Mouse (Mus musculus): Measurements from ENCODE around the gene Zmiz1. TPM values are rescaled to one million over a fixed set of nuclear protein-coding genes. Genes with fewer than 3 reads are reported as not detected.

Zmiz1 gene
- polyA plus RNA-seq, 1 experiment from 2014 or later, result 77.3 TPM

DNA sequence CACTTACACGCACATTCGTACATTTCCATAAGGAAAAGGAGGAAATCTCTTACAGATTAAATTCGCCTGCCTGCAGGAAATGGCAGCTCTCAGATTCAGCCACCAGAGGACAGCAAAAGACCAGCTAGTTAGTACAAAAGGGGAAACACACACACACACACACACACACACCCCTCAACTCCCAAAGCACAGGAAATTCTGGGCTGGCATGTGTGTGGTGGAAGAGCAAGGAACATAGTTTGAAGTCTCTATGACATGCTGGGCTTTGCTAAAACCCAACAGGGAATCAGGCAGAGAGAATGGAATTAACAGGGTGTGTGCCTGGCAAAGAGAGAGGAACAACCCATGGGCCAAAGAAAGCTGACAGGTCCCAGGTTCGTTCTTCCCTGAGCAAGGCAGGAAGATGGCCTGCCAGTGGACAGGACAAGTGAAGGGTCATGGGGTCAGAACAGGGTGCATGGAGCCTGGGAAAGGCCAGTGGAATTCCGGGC, 248.8 kb downstream of the Zmiz1 start:
- ATAC-seq (replicated peaks), result 0 out of 2 replicates have a peak, but pooled peaks have one; percentile 25
- no peak overlapping the region for H3K4me2 ChIP-seq
- 61% methylated on average over 5 of the region's 5 CpGs for WGBS
- H3K36me3 ChIP-seq (replicated peaks), result no peaks in the 10 kb centered on the region
- H3K4me3 ChIP-seq, result no peak overlapping the region
- H3K27ac ChIP-seq, result no peak overlapping the region
- H3K4me1 ChIP-seq, result no peaks in the 10 kb centered on the region
- no peak overlapping the region for H3K9ac ChIP-seq
- no peaks in the 10 kb centered on the region for H3K27me3 ChIP-seq (replicated peaks)
- no peaks in the 10 kb centered on the region for H3K9me3 ChIP-seq

DNA sequence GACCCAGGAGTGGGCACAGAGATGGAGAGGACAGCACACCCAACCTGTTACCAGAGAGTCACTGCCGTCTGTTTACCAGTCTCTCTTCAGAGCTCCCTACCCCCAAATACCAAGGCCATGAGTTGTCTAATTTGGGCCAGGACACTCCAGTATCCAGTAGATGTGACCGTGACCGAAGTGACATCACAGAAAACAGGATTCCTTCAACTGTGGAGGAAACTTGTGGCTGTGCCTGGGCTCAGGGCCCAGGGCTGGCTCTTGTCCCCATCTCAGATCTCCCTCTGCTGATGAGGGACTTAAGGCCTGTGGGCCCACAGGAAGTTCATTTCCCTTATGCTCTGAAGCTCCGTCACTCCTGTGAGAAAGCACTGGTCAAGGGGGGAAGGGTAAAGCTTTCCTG, 249.5 kb downstream of the Zmiz1 start:
- Histone ChIP-seq H3K4me1 (no peaks in the 10 kb centered on the region), H3K4me3 (no peak overlapping the region), H3K4me2 (no peak overlapping the region), H3K27me3 (replicated peaks) (no peaks in the 10 kb centered on the region), H3K36me3 (replicated peaks) (no peaks in the 10 kb centered on the region), H3K9ac (no peak overlapping the region), H3K9me3 (no peaks in the 10 kb centered on the region), H3K27ac (no peak overlapping the region)
- no peak for ATAC-seq (replicated peaks)
- 74% methylated on average over 4 of the region's 4 CpGs for WGBS

DNA sequence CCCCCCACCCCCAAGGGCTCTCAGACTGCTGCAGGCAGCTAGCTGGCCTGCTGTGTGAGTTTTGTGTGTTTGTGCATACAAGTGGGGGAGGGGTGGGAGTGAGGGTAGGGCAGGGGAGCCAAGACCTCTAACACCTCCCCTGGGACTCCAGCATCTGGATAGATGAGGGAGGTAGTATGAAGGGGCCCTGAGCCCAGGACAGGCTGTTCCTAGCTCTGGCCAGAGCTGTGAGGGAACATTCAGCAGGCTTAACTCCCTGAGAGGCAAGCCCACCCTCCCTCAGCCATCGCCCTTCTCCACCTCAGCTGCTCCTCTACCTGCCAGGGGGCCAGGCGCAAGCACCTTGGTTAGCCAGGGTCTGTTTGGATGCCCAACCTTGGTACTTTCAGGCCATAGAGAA, 249.9 kb downstream of the Zmiz1 start:
- no peaks in the 10 kb centered on the region for H3K36me3 ChIP-seq (replicated peaks)
- H3K4me2 ChIP-seq, result no peak overlapping the region
- H3K4me1 ChIP-seq, result no peaks in the 10 kb centered on the region; the same call in 1 of the 2 replicates
- H3K4me3 ChIP-seq, result no peak overlapping the region
- no peak overlapping the region for H3K27ac ChIP-seq
- 94% methylated on average over 2 of the region's 2 CpGs for WGBS
- no peaks in the 10 kb centered on the region for H3K27me3 ChIP-seq (replicated peaks)
- H3K9me3 ChIP-seq, result no peaks in the 10 kb centered on the region
- no peak for ATAC-seq (replicated peaks)
- H3K9ac ChIP-seq, result no peak overlapping the region

DNA sequence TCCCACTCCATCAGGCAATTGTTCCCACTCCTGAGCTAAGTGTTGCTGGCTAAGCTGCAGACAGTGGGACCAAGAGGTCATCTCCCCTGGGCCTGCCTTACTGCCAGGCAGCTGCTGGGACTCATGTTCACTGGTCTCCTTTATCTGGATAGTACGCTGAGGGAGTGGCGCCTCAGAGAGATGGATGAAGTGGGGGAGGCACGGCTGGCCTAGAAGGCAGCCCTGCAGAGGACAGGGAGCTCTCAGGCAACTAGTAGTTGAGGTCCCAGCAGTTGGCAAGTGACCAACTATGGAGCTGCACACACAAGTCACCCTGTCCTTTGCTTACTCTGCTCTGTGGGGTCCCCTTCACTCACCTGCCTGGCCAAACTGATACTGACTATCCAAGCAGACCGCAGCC, 251.1 kb downstream of the Zmiz1 start:
- 79% methylated on average over 4 of the region's 4 CpGs for WGBS

DNA sequence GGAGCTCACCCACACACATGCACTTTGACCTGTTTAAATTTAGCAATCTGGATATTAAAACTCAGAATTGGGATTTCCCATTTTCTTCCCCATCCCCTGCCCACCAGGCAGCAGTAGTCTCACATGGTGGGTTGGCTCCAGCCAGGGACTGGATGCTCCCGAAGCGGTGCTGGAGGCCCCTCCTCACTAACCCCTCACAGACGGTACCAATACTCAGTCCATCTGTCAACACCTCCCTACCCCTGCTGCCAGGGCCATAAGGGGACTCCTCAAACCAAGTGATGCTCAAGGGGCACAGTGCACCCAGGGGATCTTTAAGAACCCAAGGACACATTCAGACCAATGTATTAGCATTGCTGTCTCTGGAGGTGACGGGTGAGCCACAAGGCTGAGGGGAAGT, 251.7 kb downstream of the Zmiz1 start:
- no peak for ATAC-seq (replicated peaks)
- Histone ChIP-seq H3K27me3 (replicated peaks) (no peaks in the 10 kb centered on the region), H3K9ac (no peak overlapping the region), H3K36me3 (replicated peaks) (no peaks in the 10 kb centered on the region), H3K27ac (no peak overlapping the region), H3K4me2 (no peak overlapping the region), H3K9me3 (no peaks in the 10 kb centered on the region), H3K4me1 (no peaks in the 10 kb centered on the region; the same call in 1 of the 2 replicates), H3K4me3 (no peak overlapping the region)
- WGBS, result 64% methylated on average over 4 of the region's 4 CpGs

More for the DNA sequence above, 251.1 kb downstream of the Zmiz1 start:
- Histone ChIP-seq H3K9ac (no peak overlapping the region), H3K27ac (no peak overlapping the region), H3K4me1 (no peaks in the 10 kb centered on the region; the same call in 1 of the 2 replicates), H3K9me3 (no peaks in the 10 kb centered on the region), H3K4me2 (no peak overlapping the region), H3K4me3 (no peak overlapping the region), H3K27me3 (replicated peaks) (no peaks in the 10 kb centered on the region), H3K36me3 (replicated peaks) (no peaks in the 10 kb centered on the region)
- no peak for ATAC-seq (replicated peaks)

DNA sequence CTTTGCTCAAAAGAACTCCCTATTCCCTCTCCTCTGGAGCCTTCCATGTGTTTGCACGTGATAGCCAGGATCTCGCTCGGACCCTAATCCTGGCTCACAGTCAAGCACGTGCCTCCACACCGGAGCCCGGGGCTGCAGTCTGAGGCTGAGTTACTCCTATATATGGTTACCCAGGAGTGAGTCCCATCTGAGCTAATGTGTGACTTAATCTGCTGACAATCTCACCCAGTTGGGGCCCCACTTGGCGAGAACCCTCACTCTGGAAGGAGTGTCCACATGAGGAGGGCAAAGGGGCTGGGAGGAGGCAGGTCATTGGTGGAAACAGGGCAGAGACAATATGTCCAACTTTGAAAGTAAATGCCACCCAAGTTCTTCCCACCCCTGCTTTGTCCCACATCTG, 252.2 kb downstream of the Zmiz1 start:
- Histone ChIP-seq H3K9me3 (no peaks in the 10 kb centered on the region), H3K4me2 (no peak overlapping the region), H3K27ac (no peak overlapping the region), H3K9ac (no peak overlapping the region), H3K4me1 (no peaks in the 10 kb centered on the region; the same call in 1 of the 2 replicates), H3K36me3 (replicated peaks) (no peaks in the 10 kb centered on the region), H3K27me3 (replicated peaks) (no peaks in the 10 kb centered on the region), H3K4me3 (no peak overlapping the region)
- ATAC-seq (replicated peaks), result no peak
- 47% methylated on average over 7 of the region's 7 CpGs for WGBS

DNA sequence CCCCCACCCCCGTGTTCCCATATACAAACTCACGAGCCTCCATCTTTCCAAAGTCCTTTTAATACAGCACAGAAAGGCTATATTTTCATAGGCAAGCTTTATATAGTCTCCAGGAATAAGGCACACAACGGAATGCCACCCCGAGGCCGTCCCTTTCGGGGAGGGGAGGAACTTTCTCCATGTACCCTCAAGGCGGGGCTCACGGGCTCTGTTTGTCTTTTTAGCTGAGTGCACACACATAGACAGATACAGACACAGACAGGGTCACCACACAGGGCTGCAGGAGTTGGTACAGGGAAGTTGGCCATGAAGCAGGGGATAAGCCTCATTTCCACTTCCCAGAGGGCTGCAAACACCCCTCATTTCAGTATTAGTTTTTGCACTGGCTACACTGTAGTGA, 252.6 kb downstream of the Zmiz1 start:
- H3K4me3 ChIP-seq, result no peak overlapping the region
- no peaks in the 10 kb centered on the region for H3K9me3 ChIP-seq
- ATAC-seq (replicated peaks), result no peak
- no peaks in the 10 kb centered on the region; the same call in 1 of the 2 replicates for H3K4me1 ChIP-seq
- H3K27me3 ChIP-seq (replicated peaks), result no peaks in the 10 kb centered on the region
- no peak overlapping the region for H3K9ac ChIP-seq
- H3K36me3 ChIP-seq (replicated peaks), result no peaks in the 10 kb centered on the region
- no peak overlapping the region for H3K27ac ChIP-seq
- no peak overlapping the region for H3K4me2 ChIP-seq
- 68% methylated on average over 8 of the region's 8 CpGs for WGBS

DNA sequence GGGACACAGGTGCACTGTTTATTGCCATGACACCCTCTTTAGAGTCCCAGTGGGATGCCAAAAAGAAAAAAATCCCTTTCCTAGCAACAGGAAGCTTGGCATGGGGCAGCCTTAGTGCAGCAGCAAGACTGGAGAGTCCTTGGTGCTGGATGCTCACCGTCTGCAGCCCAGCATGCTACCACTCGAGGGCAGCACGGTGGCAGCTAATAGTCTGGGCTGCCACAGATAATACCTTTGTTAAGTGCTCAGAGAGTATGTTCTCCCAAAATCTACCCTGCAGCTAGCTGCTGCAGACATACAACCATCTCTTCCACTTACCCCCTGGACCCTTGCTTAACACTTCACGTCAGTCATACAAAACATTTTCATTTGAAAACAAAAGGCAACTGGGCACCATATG, 254.5 kb downstream of the Zmiz1 start:
- H3K27me3 ChIP-seq (replicated peaks), result no peaks in the 10 kb centered on the region
- ATAC-seq (replicated peaks), result peak; percentile 74
- no peaks in the 10 kb centered on the region for H3K36me3 ChIP-seq (replicated peaks)
- 12% methylated on average over 4 of the region's 4 CpGs for WGBS
- no peak overlapping the region for H3K27ac ChIP-seq
- no peak overlapping the region for H3K9ac ChIP-seq
- H3K9me3 ChIP-seq, result no peaks in the 10 kb centered on the region
- H3K4me1 ChIP-seq, result no peaks in the 10 kb centered on the region; the same call in 1 of the 2 replicates
- no peak overlapping the region for H3K4me2 ChIP-seq
- no peak overlapping the region for H3K4me3 ChIP-seq

Small RNAs within 50 kb of the gene (microRNA-seq; reads per million reads assigned to microRNA genes)
- 9.7 reads per million, percentile 30 among the genes with 10 or more reads in this experiment for gene Mir3075

Other genes starting within 250 kb of the Zmiz1 start
- 30.6 and 32.0 TPM in 2 replicates for gene Ppif, start 235.0 kb downstream of the Zmiz1 start, polyA plus RNA-seq (2015; fragmentation: Nextera tagmentation; extraction: Ambion mirVana)